Mouse (Mus musculus): ENCODE measurements at regions not wholly inside any gene's neighbourhood (a gene's known extent, or its start where the extent isn't known, plus 50 kb on each side); places are given as distances from the start of the nearest gene placed in this dataset.

DNA sequence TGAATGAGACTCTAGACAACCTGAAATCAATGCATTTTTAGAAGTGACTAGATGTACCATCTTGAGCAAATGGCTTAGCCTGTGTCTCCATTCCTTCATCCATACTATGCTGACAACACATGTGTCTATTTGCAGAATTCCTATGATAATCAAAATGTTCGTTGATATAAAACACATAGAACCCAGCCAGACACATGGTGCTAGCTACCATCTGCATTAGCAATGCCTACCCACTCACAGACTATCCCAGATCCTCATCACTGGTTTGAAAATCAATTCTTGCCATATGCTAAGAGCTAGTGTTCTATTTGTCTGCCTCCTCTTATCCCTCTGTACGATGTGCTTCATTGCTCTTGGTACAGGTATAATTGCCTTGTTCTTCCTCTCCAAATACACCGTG is 464.0 kb upstream of the Gm26657 start:
- no peak for DNase-seq (ENCODE audit: extremely low spot score, low spot score)
- Histone ChIP-seq H3K36me3 (replicated peaks) (no peaks in the 10 kb centered on the region), H3K4me1 (no peaks in the 10 kb centered on the region), H3K9me3 (no peaks in the 10 kb centered on the region), H3K4me3 (no peak overlapping the region), H3K27ac (no peak overlapping the region), H3K27me3 (ENCODE audit: poor library complexity, severe bottlenecking) (no peaks in the 10 kb centered on the region)
- WGBS, result 84% methylated on average over 3 of the region's 3 CpGs

DNA sequence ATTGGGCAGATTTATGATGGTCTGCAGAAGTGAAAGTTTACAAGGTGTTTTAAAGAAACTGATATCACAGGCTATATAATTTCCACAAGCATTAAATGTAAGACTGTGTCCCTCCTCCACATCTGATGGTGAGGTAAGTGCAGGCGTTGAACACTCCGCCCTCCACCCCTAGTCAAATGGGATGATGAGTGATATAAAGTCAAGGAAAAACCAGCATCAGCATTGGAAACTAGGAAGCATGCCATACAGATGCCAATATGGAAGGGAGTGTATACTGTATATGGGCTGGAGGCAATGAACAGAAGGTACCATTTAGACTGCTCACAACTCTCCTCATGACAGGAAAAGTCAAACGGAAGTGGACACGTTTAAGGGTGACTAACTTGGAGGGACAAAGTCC is 468.5 kb upstream of the Gm26657 start:
- Histone ChIP-seq H3K9me3 (no peaks in the 10 kb centered on the region), H3K27ac (no peak overlapping the region), H3K4me1 (no peaks in the 10 kb centered on the region), H3K4me3 (no peak overlapping the region), H3K36me3 (replicated peaks) (no peaks in the 10 kb centered on the region), H3K27me3 (ENCODE audit: poor library complexity, severe bottlenecking) (no peaks in the 10 kb centered on the region)
- WGBS, result 95% methylated on average over 4 of the region's 4 CpGs
- DNase-seq (ENCODE audit: extremely low spot score, low spot score), result no peak

DNA sequence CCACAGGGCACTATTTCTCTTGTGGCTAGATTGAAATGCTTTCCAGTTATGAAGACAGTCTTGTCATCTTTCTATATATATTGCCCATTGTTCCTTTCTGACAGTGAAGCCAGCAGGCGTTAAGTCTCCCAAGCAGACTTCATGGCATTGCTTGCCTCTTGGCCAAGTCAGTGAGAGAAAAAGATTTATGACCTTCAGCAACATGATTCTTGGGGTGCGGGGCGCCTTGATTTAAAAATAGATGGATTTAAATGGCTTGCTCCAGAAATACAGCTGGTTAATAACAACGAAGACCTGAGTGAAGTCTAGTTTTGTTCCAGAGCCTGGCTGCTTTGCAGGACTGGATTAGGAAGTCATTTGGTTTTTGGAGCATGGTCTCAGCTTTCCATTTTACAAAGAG is 475.2 kb upstream of the Gm26657 start:
- Histone ChIP-seq H3K36me3 (replicated peaks) (no peaks in the 10 kb centered on the region), H3K4me3 (no peak overlapping the region), H3K27ac (no peak overlapping the region), H3K4me1 (no peaks in the 10 kb centered on the region), H3K9me3 (no peaks in the 10 kb centered on the region), H3K27me3 (ENCODE audit: poor library complexity, severe bottlenecking) (no peaks in the 10 kb centered on the region)
- 92% methylated on average over 4 of the region's 4 CpGs for WGBS
- DNase-seq (ENCODE audit: extremely low spot score, low spot score), result no peak

DNA sequence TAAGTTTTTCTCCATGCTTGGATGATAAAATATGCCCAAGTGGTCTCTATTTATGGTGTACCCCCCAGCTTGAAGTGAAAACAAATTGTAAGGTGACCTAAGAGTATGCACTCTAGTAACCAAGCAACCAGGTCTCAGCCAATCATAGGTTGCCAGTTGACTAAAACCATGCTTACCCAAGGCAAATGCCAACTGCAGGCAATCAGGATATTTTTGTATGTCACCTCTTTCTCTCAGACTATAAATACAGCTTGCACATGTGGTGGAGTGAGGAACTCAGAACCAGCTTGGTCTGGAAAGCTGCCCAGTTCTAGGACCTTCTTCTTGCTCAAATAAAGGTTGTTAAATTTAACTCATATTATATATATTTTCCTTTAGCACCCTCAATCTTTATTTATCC is 476.0 kb upstream of the Gm26657 start:
- H3K36me3 ChIP-seq (replicated peaks), result no peaks in the 10 kb centered on the region
- no peak overlapping the region for H3K27ac ChIP-seq
- no peaks in the 10 kb centered on the region for H3K4me1 ChIP-seq
- no peaks in the 10 kb centered on the region for H3K27me3 ChIP-seq (ENCODE audit: poor library complexity, severe bottlenecking)
- no peaks in the 10 kb centered on the region for H3K9me3 ChIP-seq
- H3K4me3 ChIP-seq, result no peak overlapping the region
- DNase-seq (ENCODE audit: extremely low spot score, low spot score), result no peak

DNA sequence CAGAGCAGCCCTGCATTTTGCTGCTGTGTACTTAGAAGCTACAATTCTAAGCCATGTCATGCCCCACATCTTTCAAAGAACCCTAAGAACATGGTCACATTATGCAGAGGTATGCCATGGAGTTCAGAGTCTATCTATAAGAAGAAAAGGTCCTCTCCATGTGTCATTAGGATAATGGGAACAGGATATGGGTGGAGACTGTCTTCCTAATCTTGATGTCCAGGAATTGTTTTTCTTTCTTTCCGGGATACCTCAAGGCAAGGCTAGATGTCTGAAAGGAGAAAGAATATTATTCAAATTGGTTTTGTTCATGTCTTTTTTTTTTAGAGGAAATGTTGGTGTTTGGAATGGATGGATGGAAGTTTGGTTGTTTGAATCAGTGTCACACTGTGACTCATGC is 477.3 kb upstream of the Gm26657 start:
- 89% methylated on average over 1 of the region's 1 CpGs for WGBS
- Histone ChIP-seq H3K27ac (no peak overlapping the region), H3K27me3 (ENCODE audit: poor library complexity, severe bottlenecking) (no peaks in the 10 kb centered on the region), H3K9me3 (no peaks in the 10 kb centered on the region), H3K36me3 (replicated peaks) (no peaks in the 10 kb centered on the region), H3K4me3 (no peak overlapping the region), H3K4me1 (no peaks in the 10 kb centered on the region)
- DNase-seq (ENCODE audit: extremely low spot score, low spot score), result no peak

DNA sequence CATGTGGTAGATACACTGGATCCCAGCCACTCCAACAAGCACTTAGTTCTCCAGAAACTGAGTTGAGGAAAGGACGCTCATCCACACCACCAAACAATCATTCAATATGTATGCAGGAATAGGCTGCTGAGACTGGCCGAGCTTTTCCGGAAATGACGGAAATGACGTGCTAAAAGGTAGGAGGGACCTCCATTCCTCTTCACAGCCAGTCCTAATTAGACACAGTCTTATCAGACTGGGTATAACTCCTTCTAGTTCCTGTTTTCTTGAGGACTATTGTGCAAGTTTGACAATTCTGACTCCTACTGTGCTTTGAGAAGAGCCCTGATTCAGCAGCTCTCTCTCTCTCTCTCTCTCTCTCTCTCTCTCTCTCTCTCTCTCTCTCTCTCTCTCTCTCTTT is 477.9 kb upstream of the Gm26657 start:
- no peaks in the 10 kb centered on the region for H3K27me3 ChIP-seq (ENCODE audit: poor library complexity, severe bottlenecking)
- 0 out of 2 replicates have a peak, but pooled peaks cover 2% of the 10 kb centered on the region for H3K4me1 ChIP-seq
- no peaks in the 10 kb centered on the region for H3K36me3 ChIP-seq (replicated peaks)
- H3K4me3 ChIP-seq, result no peak overlapping the region
- no peak overlapping the region for H3K27ac ChIP-seq
- no peak for DNase-seq (ENCODE audit: extremely low spot score, low spot score)
- 90% methylated on average over 5 of the region's 5 CpGs for WGBS
- H3K9me3 ChIP-seq, result no peaks in the 10 kb centered on the region

DNA sequence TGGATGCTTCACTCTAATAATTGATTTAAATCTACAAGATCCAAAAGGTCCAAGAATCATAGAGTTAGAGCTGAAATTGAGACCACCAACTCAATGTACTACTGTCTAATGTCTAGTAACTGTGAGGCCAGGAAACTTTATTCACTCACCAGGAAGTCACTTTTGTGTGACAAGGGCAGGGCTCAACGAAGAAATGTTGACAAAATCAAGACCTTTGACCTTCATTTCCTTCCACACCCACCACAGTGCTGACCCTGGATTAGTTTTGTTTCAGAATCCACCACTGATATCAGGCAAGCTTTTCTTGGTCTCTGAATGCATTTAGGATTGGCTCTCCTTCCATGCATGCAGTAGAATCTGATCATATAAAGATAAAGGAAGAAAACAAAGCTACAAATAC is 487.5 kb upstream of the Gm26657 start:
- Histone ChIP-seq H3K4me3 (no peak overlapping the region), H3K27ac (no peak overlapping the region), H3K36me3 (replicated peaks) (no peaks in the 10 kb centered on the region), H3K27me3 (ENCODE audit: poor library complexity, severe bottlenecking) (no peaks in the 10 kb centered on the region), H3K4me1 (0 out of 2 replicates have a peak, but pooled peaks cover 4% of the 10 kb centered on the region), H3K9me3 (no peaks in the 10 kb centered on the region)
- no peak for DNase-seq (ENCODE audit: extremely low spot score, low spot score)
- 50% methylated on average over 1 of the region's 1 CpGs for WGBS

DNA sequence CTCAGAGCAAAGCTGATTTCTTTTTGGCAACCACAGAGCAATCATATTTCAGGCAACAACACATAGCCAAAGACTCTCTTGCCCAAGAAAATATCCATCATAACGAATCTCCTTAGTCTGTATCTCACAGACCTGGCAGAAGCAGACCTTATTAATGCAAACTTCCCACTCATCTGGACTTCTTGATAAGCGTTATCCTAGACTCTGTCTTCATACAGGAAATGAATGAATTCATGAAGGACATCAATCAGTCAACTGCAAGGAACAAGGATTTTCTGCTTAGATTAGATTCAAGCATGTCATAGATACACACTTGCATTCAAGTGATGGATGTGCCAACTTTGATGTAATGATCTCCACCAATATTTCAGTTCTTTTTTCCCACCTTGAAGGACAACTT is 488.1 kb upstream of the Gm26657 start:
- no peaks in the 10 kb centered on the region for H3K9me3 ChIP-seq
- no peaks in the 10 kb centered on the region for H3K36me3 ChIP-seq (replicated peaks)
- 90% methylated on average over 2 of the region's 2 CpGs for WGBS
- H3K4me3 ChIP-seq, result no peak overlapping the region
- no peak overlapping the region for H3K27ac ChIP-seq
- no peaks in the 10 kb centered on the region for H3K4me1 ChIP-seq
- no peaks in the 10 kb centered on the region for H3K27me3 ChIP-seq (ENCODE audit: poor library complexity, severe bottlenecking)
- no peak for DNase-seq (ENCODE audit: extremely low spot score, low spot score)

DNA sequence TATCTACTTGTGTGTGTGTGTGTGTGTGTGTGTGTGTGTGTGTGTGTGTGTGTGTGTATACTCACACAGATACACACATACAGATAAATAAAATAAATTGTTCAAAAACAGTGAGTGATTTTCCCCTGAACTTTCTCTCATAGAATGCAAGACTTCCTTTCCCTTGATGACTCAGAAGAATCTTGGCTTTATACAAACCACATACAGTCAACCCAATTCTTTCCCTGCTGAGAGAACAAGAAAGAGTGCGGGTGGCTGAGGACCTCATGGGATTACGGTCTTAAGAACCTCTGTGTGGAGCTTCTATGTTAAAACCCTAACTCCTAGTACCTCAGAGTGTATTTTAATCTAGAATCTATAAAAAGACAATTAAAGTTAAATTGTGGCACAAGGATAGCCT is 489.3 kb upstream of the Gm26657 start:
- 93% methylated on average over 2 of the region's 2 CpGs for WGBS
- H3K27ac ChIP-seq, result no peak overlapping the region
- no peaks in the 10 kb centered on the region for H3K4me1 ChIP-seq
- DNase-seq (ENCODE audit: extremely low spot score, low spot score), result no peak
- no peak overlapping the region for H3K4me3 ChIP-seq
- H3K27me3 ChIP-seq (ENCODE audit: poor library complexity, severe bottlenecking), result no peaks in the 10 kb centered on the region
- no peaks in the 10 kb centered on the region for H3K36me3 ChIP-seq (replicated peaks)
- H3K9me3 ChIP-seq, result no peaks in the 10 kb centered on the region

DNA sequence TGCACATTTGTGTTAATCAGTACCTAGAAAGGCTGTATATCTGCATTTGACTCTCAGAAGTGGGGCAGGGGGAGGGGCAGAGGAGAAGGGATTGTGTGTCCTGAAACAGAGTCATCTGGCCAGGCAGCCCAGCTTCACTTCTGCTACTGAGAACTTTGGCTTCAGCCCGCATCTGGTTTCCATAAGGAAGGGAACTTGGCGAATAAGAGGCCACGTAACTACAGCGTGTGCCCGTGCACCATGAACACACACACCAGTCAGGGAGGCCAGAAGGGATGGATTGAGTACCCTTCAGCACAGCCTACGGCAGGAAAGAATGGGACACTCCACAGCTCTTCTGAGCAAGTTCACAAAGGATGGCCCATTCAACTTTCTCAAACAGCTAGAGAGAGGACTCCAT is 496.0 kb upstream of the Gm26657 start:
- H3K27ac ChIP-seq, result no peak overlapping the region
- DNase-seq (ENCODE audit: extremely low spot score, low spot score), result no peak
- WGBS, result 75% methylated on average over 6 of the region's 6 CpGs

DNA sequence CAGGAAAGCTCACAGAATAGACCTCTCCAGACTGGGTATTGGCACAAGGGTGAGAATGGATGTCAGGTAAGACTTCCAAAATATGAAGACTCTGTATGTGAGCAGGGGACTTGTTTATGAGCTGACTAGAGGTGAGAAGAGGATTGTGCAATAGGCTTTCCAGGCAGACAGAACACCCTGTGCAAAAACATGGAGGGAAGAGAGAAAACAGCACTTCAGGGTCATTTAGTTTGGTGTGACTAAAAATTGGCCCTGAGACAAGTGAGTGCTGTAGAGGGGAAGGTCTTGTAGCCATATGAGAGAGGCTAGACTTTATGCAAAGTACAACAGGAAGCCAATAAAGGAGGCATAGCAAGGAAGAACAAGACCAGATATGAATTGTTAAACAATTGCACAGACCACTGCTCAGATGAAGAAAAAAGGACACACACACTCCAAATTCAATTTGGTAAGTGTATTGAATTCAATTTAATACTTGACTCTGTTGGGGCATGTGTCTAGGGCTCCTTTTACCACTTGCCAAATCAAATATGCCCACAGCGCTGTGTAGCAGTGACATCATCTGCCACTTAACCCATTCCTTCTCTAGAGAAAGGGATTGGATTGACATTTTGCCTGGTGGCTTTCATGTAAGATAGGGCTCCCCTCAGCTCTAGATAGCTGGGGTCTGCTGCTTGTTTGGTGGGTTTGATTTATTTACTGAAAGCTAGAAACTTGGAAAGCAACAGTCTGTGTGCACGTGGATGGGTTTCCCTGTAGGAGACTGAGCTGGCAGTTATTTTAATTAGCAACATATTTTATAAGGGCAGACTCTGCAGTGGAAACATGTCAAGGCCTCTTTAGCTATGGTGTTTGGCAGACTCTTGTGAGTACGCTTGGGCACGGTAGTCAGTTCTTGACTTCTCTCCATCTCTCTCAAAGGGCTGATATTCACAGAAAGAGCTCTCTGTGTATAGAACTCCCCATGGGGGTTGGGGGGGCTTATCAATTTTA is 501.1 kb upstream of the Gm26657 start:
- WGBS, result 91% methylated on average over 4 of the region's 4 CpGs
- DNase-seq (ENCODE audit: extremely low spot score, low spot score), result no peak
- no peaks in the 10 kb centered on the region for H3K36me3 ChIP-seq (replicated peaks)

More for the DNA sequence above, 496.0 kb upstream of the Gm26657 start:
- H3K4me3 ChIP-seq, result no peak overlapping the region
- H3K36me3 ChIP-seq (replicated peaks), result no peaks in the 10 kb centered on the region
- H3K27me3 ChIP-seq (ENCODE audit: poor library complexity, severe bottlenecking), result no peaks in the 10 kb centered on the region
- no peaks in the 10 kb centered on the region for H3K4me1 ChIP-seq
- H3K9me3 ChIP-seq, result no peaks in the 10 kb centered on the region

DNA sequence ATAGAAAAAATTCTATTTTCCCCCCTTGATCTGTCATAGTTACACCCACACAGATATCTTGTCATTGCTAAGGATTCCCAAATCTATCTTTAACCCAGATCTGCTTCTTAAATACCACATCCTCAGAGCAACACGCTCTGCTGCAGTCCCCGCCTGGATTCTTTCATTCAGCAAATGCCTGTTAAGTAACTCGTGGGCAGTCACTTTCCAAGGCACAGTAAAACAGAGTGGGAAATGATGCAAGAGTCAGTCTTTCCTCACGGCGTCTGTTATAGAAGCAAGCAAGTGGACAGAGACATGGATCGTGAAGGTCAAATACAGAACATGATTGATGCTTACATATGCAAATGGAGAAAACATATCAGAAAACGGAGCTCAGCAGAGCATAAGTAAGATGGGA is 508.5 kb upstream of the Gm26657 start:
- Histone ChIP-seq H3K36me3 (replicated peaks) (no peaks in the 10 kb centered on the region), H3K4me1 (no peaks in the 10 kb centered on the region), H3K4me3 (no peak overlapping the region), H3K27ac (no peak overlapping the region), H3K27me3 (ENCODE audit: poor library complexity, severe bottlenecking) (no peaks in the 10 kb centered on the region), H3K9me3 (no peaks in the 10 kb centered on the region)
- DNase-seq (ENCODE audit: extremely low spot score, low spot score), result no peak
- 84% methylated on average over 7 of the region's 7 CpGs for WGBS

More for the DNA sequence above, 501.1 kb upstream of the Gm26657 start:
- no peaks in the 10 kb centered on the region for H3K9me3 ChIP-seq
- H3K4me3 ChIP-seq, result no peak overlapping the region
- H3K4me1 ChIP-seq, result no peaks in the 10 kb centered on the region
- H3K27me3 ChIP-seq (ENCODE audit: poor library complexity, severe bottlenecking), result no peaks in the 10 kb centered on the region
- H3K27ac ChIP-seq, result no peak overlapping the region

DNA sequence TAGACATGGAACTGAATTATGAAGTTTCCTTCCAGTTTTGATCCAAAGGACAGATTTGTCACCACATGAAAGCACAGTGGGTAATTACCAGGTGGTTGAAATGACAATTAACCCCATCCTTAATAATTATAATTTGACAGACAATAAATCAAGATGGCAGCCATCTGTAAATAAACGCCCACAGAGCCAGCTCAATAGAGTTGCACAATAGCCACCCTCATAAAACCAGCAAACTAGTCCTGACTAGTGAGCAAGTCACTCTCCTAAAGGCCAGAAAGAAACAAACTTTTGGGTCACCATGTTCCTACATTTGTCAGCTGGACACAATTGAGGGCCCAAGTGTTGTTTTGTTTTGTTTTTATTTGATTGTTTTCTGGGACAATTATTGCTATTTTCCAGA is 509.4 kb upstream of the Gm26657 start:
- 94% methylated on average over 1 of the region's 1 CpGs for WGBS
- Histone ChIP-seq H3K4me1 (no peaks in the 10 kb centered on the region), H3K9me3 (no peaks in the 10 kb centered on the region), H3K27me3 (ENCODE audit: poor library complexity, severe bottlenecking) (no peaks in the 10 kb centered on the region), H3K4me3 (no peak overlapping the region), H3K36me3 (replicated peaks) (no peaks in the 10 kb centered on the region), H3K27ac (no peak overlapping the region)
- no peak for DNase-seq (ENCODE audit: extremely low spot score, low spot score)
